Mouse (Mus musculus) liver, embryonic 14.5 days (tissue): Measurements from ENCODE around the gene Slx4ip.

Source experiments
- CTCF ChIP-seq: IDR thresholded peaks from 2 replicates; pipeline ENCODE4 v1.5.1; 2016; ENCODE audit warnings: antibody characterized with exemption, low read depth, control low read depth
- EP300 ChIP-seq: IDR thresholded peaks from 2 replicates; pipeline ENCODE4 v1.6.1; 2016; ENCODE audit warnings: antibody characterized with exemption, low read depth

DNA sequence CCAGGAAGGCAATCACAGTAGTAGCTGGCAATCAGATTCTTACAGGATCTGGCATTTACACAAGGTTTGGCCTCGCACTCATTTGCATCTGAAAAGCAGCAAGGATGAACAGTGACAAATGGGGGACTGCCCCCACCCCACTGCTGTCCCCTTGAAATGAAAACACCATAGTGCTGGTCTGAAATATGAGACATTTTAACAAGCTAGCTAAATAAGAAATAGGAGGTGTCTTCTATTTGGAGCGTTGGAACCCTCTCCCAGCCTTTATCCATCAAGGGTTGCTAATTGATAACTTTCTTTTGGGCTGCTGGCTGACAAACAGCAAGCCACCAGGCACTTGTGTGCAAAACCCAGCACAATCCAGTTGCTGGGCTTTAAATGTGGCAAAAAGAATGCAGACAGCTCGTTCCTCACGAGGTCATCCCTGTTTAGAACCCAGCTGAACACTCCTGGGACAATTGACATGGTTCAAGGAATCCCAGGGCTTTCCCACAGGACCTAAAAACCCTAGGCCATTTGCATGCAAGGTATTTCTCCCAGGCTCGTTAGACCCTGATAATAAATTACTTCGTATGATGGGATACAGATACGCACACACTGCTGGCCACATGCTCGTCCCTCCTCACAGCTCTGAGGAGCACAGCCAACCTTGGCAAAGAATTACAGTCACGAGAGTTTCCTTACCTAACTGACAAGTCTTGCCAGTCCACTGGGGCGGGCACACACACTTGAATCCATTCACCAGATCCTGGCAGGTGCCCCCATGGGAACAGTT is 201.7 kb downstream of the Slx4ip start:
- TF ChIP-seq EP300 (no peak), CTCF (no peak)
